Mouse (Mus musculus) gastrocnemius, postnatal 36 days (tissue): ENCODE measurements around the gene Dkk3. TPM values are rescaled to one million over a fixed set of nuclear protein-coding genes. Genes with fewer than 3 reads are reported as not detected.

ENCODE experiments used
- DNase-seq, 2 experiments: peaks; one replicate each; pipeline ENCODE4 v3.0.0; 2022
- intact Hi-C: fragments of 180-260 bp; cut with DNase I; formaldehyde crosslinking; loops from one replicate; pipeline ENCODE4 v1.15.1; 2025
- total RNA-seq, 2 experiments: library from RNA; stranded (reverse); gene quantifications; 2 replicates each; pipeline ENCODE4 v1.2.3; 2021

Gene Dkk3
- total RNA-seq, 2 experiments from 2014 or later = 1.6 to 2.5 TPM

DNA sequence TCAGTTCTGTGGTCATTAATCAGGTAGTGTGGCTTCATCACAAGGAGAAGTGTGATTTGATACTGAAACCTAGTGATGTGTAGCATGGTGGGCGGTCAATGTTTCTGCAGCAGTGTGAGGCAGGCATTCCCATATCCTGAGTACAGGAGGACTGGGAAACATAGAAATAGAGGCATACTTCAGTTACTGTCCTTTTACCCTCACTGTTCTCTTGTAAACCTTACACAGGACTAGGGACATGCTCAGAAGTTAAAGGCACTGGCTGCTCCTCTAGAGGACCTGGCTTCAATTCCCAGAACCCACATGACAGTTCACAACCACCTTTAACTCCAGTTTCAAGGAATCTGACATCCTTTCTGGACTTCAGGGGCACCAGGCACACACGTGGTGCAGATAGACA is 72.7 kb downstream of the Dkk3 start:
- intact Hi-C loops = no loop called here

DNA sequence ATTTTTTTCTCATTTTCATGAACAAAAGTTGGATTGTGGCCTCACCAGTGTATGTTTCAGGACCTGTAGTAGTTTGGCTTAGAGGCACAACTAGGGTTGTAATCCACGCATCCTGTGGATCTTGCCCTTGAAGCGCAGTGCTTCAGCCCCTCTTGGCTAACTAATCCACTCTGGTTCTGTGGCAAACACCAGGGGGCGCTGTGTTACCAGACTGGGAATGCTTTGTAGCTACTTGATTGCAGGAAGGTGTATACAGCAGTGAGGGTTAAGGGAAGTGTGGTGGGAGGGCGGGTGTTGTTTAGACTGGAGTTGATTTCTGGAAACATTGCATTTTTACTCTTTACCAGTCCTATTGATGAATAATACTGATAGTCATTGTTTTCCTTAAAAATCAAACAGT is 73.8 kb downstream of the Dkk3 start:
- DNase-seq = peak; percentile 75 to 83
- intact Hi-C loops = loop anchor here (2.0 kb wide), 2 partner anchors 94 to 284 kb away; no protein-coding TSS in a partner anchor

More for the DNA sequence above, 72.7 kb downstream of the Dkk3 start:
- DNase-seq = no peak

- intact Hi-C loops = loop anchor here (2.0 kb wide), 2 partner anchors 95 to 285 kb away; no protein-coding TSS in a partner anchor
- DNase-seq = no peak
Measured at GRCm38 (mm10) chr7:112084222-112084621, 74.6 kb downstream of the Dkk3 start.

DNA sequence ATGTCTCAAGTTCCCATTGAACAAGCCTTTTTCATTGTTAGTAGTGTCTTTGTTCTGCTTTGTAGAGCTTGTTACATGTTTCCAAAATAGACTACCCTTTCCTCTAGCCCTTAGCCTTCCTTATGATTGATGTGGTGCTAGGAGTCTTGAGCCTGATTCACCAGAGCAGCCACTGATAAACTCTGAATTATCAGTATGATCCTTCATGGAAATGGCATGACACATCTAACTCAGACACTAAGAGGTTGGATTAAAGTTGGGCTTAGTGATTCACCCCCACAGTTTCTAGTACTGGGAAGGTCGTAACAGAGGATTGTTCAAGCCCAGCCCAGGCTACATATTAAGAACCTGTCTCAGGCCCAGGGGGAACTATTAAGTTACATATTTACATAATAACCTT is 76.2 kb downstream of the Dkk3 start:
- intact Hi-C loops = no loop called here
- no peak for DNase-seq

DNA sequence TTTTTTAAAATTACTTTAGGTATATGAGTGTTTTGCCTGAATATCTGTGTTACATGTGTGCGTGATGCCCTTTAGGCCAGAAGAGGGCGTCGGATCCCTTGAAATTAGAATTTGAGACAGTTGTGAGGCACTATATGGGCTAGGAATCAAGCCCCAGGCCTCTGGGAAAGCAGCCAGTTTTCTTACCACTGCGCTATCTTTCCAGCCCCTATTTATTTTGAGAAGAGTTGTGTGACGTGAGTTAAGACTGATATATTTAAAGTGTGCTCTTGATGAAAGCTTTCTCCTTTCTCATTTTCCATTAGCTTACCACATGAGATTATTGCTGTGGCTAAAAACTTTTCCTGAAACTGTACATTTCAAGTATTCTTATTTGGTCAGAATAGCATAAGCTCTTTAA is 84.0 kb downstream of the Dkk3 start:
- DNase-seq = no peak
- intact Hi-C loops = no loop called here

Other genes with a start within 250 kb of the Dkk3 start
- gene Usp47, start 135.6 kb downstream of the Dkk3 start, total RNA-seq = 100 to 1,000 TPM; 174 to 189 TPM
- gene Mical2, start 66.8 kb upstream of the Dkk3 start, total RNA-seq = 100 to 1,000 TPM; 194 to 214 TPM